7 mouse cellular contexts compared by ENCODE assay signal in genomic region chr1:131867093-131867945, GRCm38 (mm10). TPM values are rescaled to one million over a fixed set of nuclear protein-coding genes. Genes with fewer than 3 reads are reported as not detected.
DNase-seq lines count a peak whose midpoint lies in the region; ATAC-seq and TF ChIP-seq lines count a peak whose summit lies in the region.

Gene Rab29 (plus strand): TSS chr1:131867224.

- no peaks in the 10 kb centered on the region for H3K27me3 ChIP-seq in embryonic facial prominence, embryonic 13.5 days
- H3K27me3 ChIP-seq in kidney, adult 2 months (replicated peaks; ENCODE audit: control insufficient read depth, insufficient read depth, low read length), result no peaks in the 10 kb centered on the region
- H3K27me3 ChIP-seq in limb, embryonic 12.5 days, result peaks cover 14% of the 10 kb centered on the region
- H3K27me3 ChIP-seq in midbrain, embryonic 15.5 days (replicated peaks), result no peaks in the 10 kb centered on the region; the same call in 1 of the 2 replicates
- H3K27me3 ChIP-seq in spleen, adult 2 months (ENCODE audit: control insufficient read depth, insufficient read depth, low read length), result no peaks in the 10 kb centered on the region

- peak; percentile 92 to 93 for DNase-seq in adrenal gland, postnatal 36 days
- peak; percentile 95 to 97 for DNase-seq in heart, adult 18-20 months
- peak; percentile 96 for DNase-seq in kidney, adult 2 months
- peak; percentile 85 to 90 for DNase-seq in spleen, adult 2 months (ENCODE audit: low read depth in 1 of 2, low spot score in 2 of 2)

- TF ChIP-seq POLR2A in kidney, adult 2 months (IDR thresholded peaks at IDR 0.05; ENCODE audit: low read depth, low read length), result no peak
- TF ChIP-seq POLR2A in spleen, adult 2 months (IDR thresholded peaks at IDR 0.05; ENCODE audit: low read depth, low read length), result peak; percentile 12

- peak; percentile 87 for ATAC-seq in embryonic facial prominence, embryonic 13.5 days (ENCODE audit: insufficient number of reproducible peaks, insufficient read depth, low FRiP score, low TSS enrichment, low read depth)
- peak; percentile 91 for ATAC-seq in limb, embryonic 12.5 days (ENCODE audit: insufficient number of reproducible peaks, insufficient read depth, low FRiP score, low TSS enrichment, low read depth)
- ATAC-seq in midbrain, embryonic 15.5 days (replicated peaks), result peak; percentile 98

- 0 out of 2 replicates have a peak, but pooled peaks cover 2% of the 10 kb centered on the region for H3K36me3 ChIP-seq in embryonic facial prominence, embryonic 13.5 days
- H3K36me3 ChIP-seq in kidney, adult 2 months (ENCODE audit: control insufficient read depth, insufficient read depth, low read length), result no peaks in the 10 kb centered on the region
- H3K36me3 ChIP-seq in limb, embryonic 12.5 days, result no peaks in the 10 kb centered on the region
- H3K36me3 ChIP-seq in midbrain, embryonic 15.5 days (replicated peaks), result no peaks in the 10 kb centered on the region
- H3K36me3 ChIP-seq in spleen, adult 2 months (ENCODE audit: control insufficient read depth, insufficient read depth, low read length), result peaks cover 9% of the 10 kb centered on the region

- peak; percentile 88 for TF ChIP-seq CTCF in kidney, adult 2 months (conservative IDR thresholded peaks at IDR 0.05; ENCODE audit: insufficient read depth, insufficient read length, low read depth, low read length)
- TF ChIP-seq CTCF in spleen, adult 2 months (IDR thresholded peaks at IDR 0.05; ENCODE audit: extremely low read depth, insufficient read depth, insufficient read length, insufficient replicate concordance), result peak; percentile 85

- WGBS in embryonic facial prominence, embryonic 13.5 days, result under 1% methylated on average over 46 of the region's 46 CpGs
- under 1% methylated on average over 46 of the region's 46 CpGs for WGBS in kidney, adult 2 months
- WGBS in limb, embryonic 12.5 days, result under 1% methylated on average over 46 of the region's 46 CpGs
- 1% methylated on average over 46 of the region's 46 CpGs for WGBS in midbrain, embryonic 15.5 days
- under 1% methylated on average over 46 of the region's 46 CpGs for WGBS in spleen, adult 2 months

- H3K4me1 ChIP-seq in embryonic facial prominence, embryonic 13.5 days, result peaks cover 6% of the 10 kb centered on the region; the same call in 1 of the 2 replicates
- no peaks in the 10 kb centered on the region; the same call in 1 of the 2 replicates for H3K4me1 ChIP-seq in kidney, adult 2 months (ENCODE audit: control insufficient read depth, insufficient read depth, low read length)
- H3K4me1 ChIP-seq in limb, embryonic 12.5 days (replicated peaks), result no peaks in the 10 kb centered on the region
- H3K4me1 ChIP-seq in midbrain, embryonic 15.5 days, result peaks cover 7% of the 10 kb centered on the region
- H3K4me1 ChIP-seq in spleen, adult 2 months (ENCODE audit: control insufficient read depth, insufficient read depth, insufficient read length), result peaks cover 3% of the 10 kb centered on the region; the same call in 1 of the 2 replicates

- no peaks in the 10 kb centered on the region for H3K9me3 ChIP-seq in embryonic facial prominence, embryonic 13.5 days
- H3K9me3 ChIP-seq in limb, embryonic 12.5 days, result no peaks in the 10 kb centered on the region
- no peaks in the 10 kb centered on the region for H3K9me3 ChIP-seq in midbrain, embryonic 15.5 days

- H3K9ac ChIP-seq in embryonic facial prominence, embryonic 13.5 days, result peak within 1 kb of the TSS; percentile 76
- peak within 1 kb of the TSS; percentile 52 for H3K9ac ChIP-seq in limb, embryonic 12.5 days (replicated peaks)
- peak within 1 kb of the TSS; percentile 42 for H3K9ac ChIP-seq in midbrain, embryonic 15.5 days

- H3K4me3 ChIP-seq in embryonic facial prominence, embryonic 13.5 days, result peak within 1 kb of the TSS; percentile 65
- peak within 1 kb of the TSS; percentile 87 for H3K4me3 ChIP-seq in kidney, adult 2 months (ENCODE audit: insufficient read depth, low read depth, low read length)
- peak within 1 kb of the TSS; percentile 58 for H3K4me3 ChIP-seq in limb, embryonic 12.5 days (replicated peaks)
- peak within 1 kb of the TSS; percentile 61 for H3K4me3 ChIP-seq in midbrain, embryonic 15.5 days
- peak within 1 kb of the TSS; percentile 90 for H3K4me3 ChIP-seq in spleen, adult 2 months (ENCODE audit: extremely low read depth, insufficient read depth, insufficient read length)

- no peak within 1 kb of the TSS for H3K27ac ChIP-seq in embryonic facial prominence, embryonic 13.5 days
- peak within 1 kb of the TSS; percentile 62; the same call in 1 of the 2 replicates for H3K27ac ChIP-seq in kidney, adult 2 months (ENCODE audit: insufficient read depth, low read depth, low read length)
- no peak within 1 kb of the TSS for H3K27ac ChIP-seq in limb, embryonic 12.5 days
- H3K27ac ChIP-seq in midbrain, embryonic 15.5 days, result no peak within 1 kb of the TSS
- H3K27ac ChIP-seq in spleen, adult 2 months (ENCODE audit: insufficient read depth, low read length), result peak within 1 kb of the TSS; percentile 91

- peak within 1 kb of the TSS; percentile 88 for H3K4me2 ChIP-seq in embryonic facial prominence, embryonic 13.5 days
- H3K4me2 ChIP-seq in limb, embryonic 12.5 days, result peak within 1 kb of the TSS; percentile 76
- H3K4me2 ChIP-seq in midbrain, embryonic 15.5 days, result peak within 1 kb of the TSS; percentile 86

RNA-seq across cellular contexts. Expression of gene Rab29, which starts in this region (rescaled TPM):
- total RNA-seq in adrenal gland, postnatal 36 days (2021), result 10 to 100 TPM; 16.1 to 23.0 TPM
- polyA plus RNA-seq in embryonic facial prominence, embryonic 13.5 days (2015; fragmentation: Nextera tagmentation; extraction: Ambion mirVana), result 28.6 and 30.5 TPM in 2 replicates
- total RNA-seq in heart, adult 18-20 months (2021), result 10 to 100 TPM; 11.3 to 11.4 TPM
- 27.0 and 33.8 TPM in 2 replicates for polyA plus RNA-seq in kidney, adult 2 months (2012; rRNA removed)
- polyA plus RNA-seq in limb, embryonic 12.5 days (2016; fragmentation: Nextera tagmentation; extraction: Ambion mirVana), result 14.5 and 14.7 TPM in 2 replicates
- polyA plus RNA-seq in midbrain, embryonic 15.5 days (2015; fragmentation: Nextera tagmentation; extraction: Ambion mirVana), result 7.0 and 7.5 TPM in 2 replicates
- 30.1 and 35.7 TPM in 2 replicates for polyA plus RNA-seq in spleen, adult 2 months (2012; rRNA removed)

Comparison
In these comparisons a context has a peak if more than half of its experiments do, and no peak if none do; other contexts are left out.
1. H3K27ac ChIP-seq: peak in kidney, adult 2 months (single experiment) and spleen, adult 2 months (single experiment); none in embryonic facial prominence, embryonic 13.5 days (single experiment), limb, embryonic 12.5 days (single experiment) and midbrain, embryonic 15.5 days (single experiment).
2. Peak in every context shown above with its lines, with median percentiles within 50 percentile points of each other: DNase-seq, ATAC-seq, H3K4me2 ChIP-seq, H3K4me3 ChIP-seq and H3K9ac ChIP-seq.